Mouse (Mus musculus) liver, adult 2 months (tissue): ENCODE results near the gene Gga1.

Source experiments
- CTCF ChIP-seq: fragments of 200-500 bp; IDR thresholded peaks from 2 replicates; pipeline ENCODE4 v1.5.1; 2011; ENCODE audit warnings: low read depth, low read length, control low read depth
- POLR2A ChIP-seq: fragments of 200-500 bp; IDR thresholded peaks from 2 replicates; pipeline ENCODE4 v1.6.1; 2011; ENCODE audit warnings: low read length, control low read depth; ENCODE audit not compliant: insufficient read depth; ENCODE audit errors: extremely low read depth

- TF ChIP-seq CTCF = no peak
- no peak for TF ChIP-seq POLR2A
Observed at GRCm38 (mm10) chr15:78850059-78850824, 26.7 kb upstream of the Gga1 start.
